Mouse (Mus musculus): ENCODE data around the gene Olfr729.

The Olfr729 gene

GRCm38 (mm10) chr14:50152810-50153209, at the start of gene Olfr729:
TSS of gene Olfr729 (minus strand) at chr14:50152910.
- no peak for DNase-seq (ENCODE audit: low spot score in 2 of 2)

- no peak for DNase-seq (ENCODE audit: low spot score in 2 of 2)
These were observed 35.4 kb upstream of the Olfr729 start, which contains the start of gene Olfr730 for GRCm38 (mm10) chr14:50188098-50188497. TSS of gene Olfr730 (minus strand) at chr14:50188198.

GRCm38 (mm10) chr14:50142580-50142979, 10.1 kb downstream of the Olfr729 start, which contains the start of gene Olfr728:
TSS of gene Olfr728 (minus strand) at chr14:50142680.
- DNase-seq (ENCODE audit: low spot score in 2 of 2), result no peak

GRCm38 (mm10) chr14:50122886-50123285, 29.8 kb downstream of the Olfr729 start, which contains the start of gene Olfr727:
TSS of gene Olfr727 (plus strand) at chr14:50123186.
- no peak for DNase-seq (ENCODE audit: low spot score in 2 of 2)
